Mouse (Mus musculus) heart, postnatal 0 days (tissue): Measurements from ENCODE around the gene Urb2. TPM values are rescaled to one million over a fixed set of nuclear protein-coding genes. Genes with fewer than 3 reads are reported as not detected.
"Not testable (repeated sequence)": the region's sequence is repeated elsewhere in the genome, so short reads cannot be mapped to it uniquely, and the experiment has no call there.

ENCODE experiments used
- ATAC-seq: fragments of 200-750 bp; cut with Nextera tagmentation; 2 replicates; pipeline ENCODE4 v1.8.0; 2017; ENCODE audit warnings: low read depth, moderate number of reproducible peaks, moderate library complexity; ENCODE audit not compliant: insufficient read depth
- DNase-seq: peaks from one replicate; pipeline ENCODE4 v3.0.0-alpha.2; 2016; ENCODE audit warnings: low spot score
- H3K27ac ChIP-seq: fragments of 300-500 bp; sonication (generic); 2 replicates; pipeline ENCODE4 v1.5.1; 2014; ENCODE audit warnings: low read depth, mild to moderate bottlenecking
- H3K27me3 ChIP-seq: fragments of 300-500 bp; sonication (generic); 2 replicates; pipeline ENCODE4 v1.6.1; 2014; ENCODE audit warnings: low read length, mixed read lengths; ENCODE audit not compliant: control insufficient read depth, insufficient read depth
- H3K36me3 ChIP-seq: fragments of 300-500 bp; sonication (generic); replicated peaks from 2 replicates; pipeline ENCODE4 v1.6.1; 2014; ENCODE audit warnings: low read length, mixed read lengths; ENCODE audit not compliant: control insufficient read depth, insufficient read depth
- H3K4me1 ChIP-seq: fragments of 300-500 bp; sonication (generic); 2 replicates; pipeline ENCODE4 v1.6.1; 2014; ENCODE audit warnings: antibody characterized with exemption; ENCODE audit not compliant: control insufficient read depth, insufficient read depth
- H3K4me2 ChIP-seq: fragments of 300-500 bp; sonication (generic); 2 replicates; pipeline ENCODE4 v1.6.1; 2014; ENCODE audit warnings: low read depth, mild to moderate bottlenecking, low read length, moderate library complexity
- H3K4me3 ChIP-seq: fragments of 300-500 bp; sonication (generic); 2 replicates; pipeline ENCODE4 v1.5.1; 2014; ENCODE audit warnings: low read depth, low read length
- H3K9ac ChIP-seq: fragments of 300-500 bp; sonication (generic); replicated peaks from 2 replicates; pipeline ENCODE4 v1.6.1; 2014; ENCODE audit warnings: low read depth, low read length, mixed read lengths
- H3K9me3 ChIP-seq: fragments of 300-500 bp; sonication (generic); replicated peaks from 2 replicates; pipeline ENCODE4 v1.6.1; 2016; ENCODE audit warnings: low read length; ENCODE audit not compliant: control insufficient read depth
- CTCF ChIP-seq: IDR thresholded peaks from 2 replicates; pipeline ENCODE4 v1.5.1; 2016; ENCODE audit warnings: antibody characterized with exemption, control low read depth, low read depth
- EP300 ChIP-seq: IDR thresholded peaks from 2 replicates; pipeline ENCODE4 v1.6.1; 2016; ENCODE audit warnings: antibody characterized with exemption, low read depth
- WGBS: fragments of 180-500 bp; shearing (Covaris S2); extraction: QIAGEN DNeasy Blood & Tissue Kit; methylation state at CpG from one replicate; pipeline ENCODE4 v1.1.7; 2014; 5-methylcytosine and 5-hydroxymethylcytosine counted together
- polyA plus RNA-seq: library from polyadenylated mRNA; unstranded; fragments of >200 nt; fragmentation: Nextera tagmentation; extraction: Ambion mirVana; gene quantifications from 2 replicates; pipeline ENCODE4 v1.2.1, GENCODE M21; 2015
- total RNA-seq: library from RNA; depleted of rRNA; stranded (reverse); fragments of >200 nt; gene quantifications from 2 replicates; pipeline ENCODE4 v1.2.3, GENCODE M21; 2014; ENCODE audit warnings: low replicate concordance

Gene Urb2
- total and polyA plus RNA-seq, 2 experiments from 2014 or later, result 0.97 to 9.8 TPM

DNA sequence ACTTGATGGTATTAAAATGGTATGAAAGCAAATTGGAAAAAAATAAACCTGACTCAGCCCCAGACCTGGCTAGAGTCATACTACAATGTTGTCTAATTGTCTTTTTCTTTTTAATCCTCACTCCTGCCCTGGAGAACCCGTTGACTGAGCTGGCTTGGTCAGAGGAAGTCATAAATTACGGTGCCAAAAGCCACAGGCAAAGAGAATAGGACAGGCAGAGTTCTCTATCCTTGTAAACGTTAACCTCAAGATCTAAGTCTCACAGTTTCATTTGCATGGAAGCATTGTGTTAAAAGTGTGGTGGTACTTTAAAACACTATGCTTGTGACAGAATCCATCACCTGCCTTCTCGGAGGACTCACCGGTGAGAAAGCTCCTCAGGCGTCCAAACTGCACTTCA is 13.5 kb upstream of the Urb2 start:
- WGBS, result 84% methylated on average over 6 of the region's 6 CpGs
- Histone ChIP-seq H3K4me3 (no peak overlapping the region), H3K27ac (no peak overlapping the region), H3K4me2 (no peak overlapping the region), H3K4me1 (peaks cover 5% of the 10 kb centered on the region), H3K36me3 (peaks cover 71% of the 10 kb centered on the region), H3K9me3 (no peaks in the 10 kb centered on the region), H3K27me3 (no peaks in the 10 kb centered on the region), H3K9ac (no peak overlapping the region)
- DNase-seq (no peak), ATAC-seq (no peak)
- TF ChIP-seq EP300 (no peak), CTCF (no peak)

DNA sequence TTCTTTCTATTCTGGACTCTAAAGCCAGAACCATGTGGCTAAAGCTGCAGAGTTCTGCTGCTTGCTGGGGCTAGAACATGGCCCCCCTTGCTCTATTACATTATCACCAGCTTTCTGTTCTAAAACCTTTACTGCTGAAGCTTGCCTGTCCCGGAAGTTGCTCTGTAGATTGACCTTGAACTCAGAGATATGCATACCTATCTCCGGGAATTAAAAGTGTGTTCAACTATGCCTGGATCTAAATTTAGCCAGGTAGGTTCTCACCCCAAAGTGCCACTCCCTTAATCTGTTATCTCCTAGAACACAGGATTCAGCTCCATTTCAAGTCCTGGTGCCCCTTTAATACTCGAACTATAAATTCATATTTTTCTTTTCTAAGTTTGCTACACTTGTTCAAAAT is 9.7 kb upstream of the Urb2 start:
- whole genome bisulfite sequencing, result 33% methylated on average over 3 of the region's 3 CpGs
- no peak overlapping the region for H3K4me2 ChIP-seq
- DNase-seq, result peak; percentile 42
- no peaks in the 10 kb centered on the region for H3K9me3 ChIP-seq
- H3K4me1 ChIP-seq, result peaks cover 5% of the 10 kb centered on the region
- peak overlapping the region; percentile 36 for H3K27ac ChIP-seq
- H3K4me3 ChIP-seq, result no peak overlapping the region
- H3K9ac ChIP-seq, result no peak overlapping the region
- TF ChIP-seq EP300, result no peak
- no peak for TF ChIP-seq CTCF
- peak; percentile 60; the same call in 1 of the 2 replicates for ATAC-seq
- peaks cover 34% of the 10 kb centered on the region for H3K36me3 ChIP-seq
- H3K27me3 ChIP-seq, result no peaks in the 10 kb centered on the region

DNA sequence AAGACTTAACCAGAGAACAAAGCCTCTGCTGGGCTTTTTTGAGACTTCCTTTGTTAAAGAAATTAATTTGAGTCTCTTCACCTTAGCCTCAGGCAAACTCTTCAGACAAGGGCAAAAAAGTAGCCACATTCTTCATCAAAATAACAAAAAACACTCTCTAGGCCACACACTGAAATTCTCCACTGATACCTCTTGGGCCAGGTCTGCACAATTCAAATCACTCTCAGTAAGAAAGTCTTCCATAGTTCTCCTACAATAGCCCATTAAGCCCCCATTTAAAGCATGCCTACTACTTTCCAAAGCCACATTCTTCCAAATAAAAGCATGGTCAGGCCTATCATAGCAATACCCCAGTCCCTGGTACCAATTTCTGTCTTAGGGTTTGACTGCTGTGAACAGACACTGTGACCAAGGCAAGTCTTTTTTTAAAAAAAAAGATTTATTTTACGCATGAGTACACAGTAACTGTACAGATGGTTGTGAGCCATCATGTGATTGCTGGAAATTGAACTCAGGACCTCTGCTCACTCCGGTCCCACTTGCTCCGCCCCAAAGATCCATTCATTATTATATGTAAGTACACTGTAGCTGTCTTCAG is 9.2 kb upstream of the Urb2 start:
- Histone ChIP-seq H3K36me3 (peaks cover 29% of the 10 kb centered on the region), H3K27me3 (no peaks in the 10 kb centered on the region), H3K4me2 (no peak overlapping the region), H3K9me3 (no peaks in the 10 kb centered on the region), H3K4me1 (peaks cover 5% of the 10 kb centered on the region), H3K27ac (peak overlapping the region; percentile 36), H3K9ac (no peak overlapping the region), H3K4me3 (no peak overlapping the region)
- no peak for DNase-seq
- no peak for ATAC-seq
- TF ChIP-seq EP300 (no peak), CTCF (no peak)
- 98% methylated on average over 3 of the region's 3 CpGs for WGBS

- not testable (repeated sequence) for H3K27ac ChIP-seq, H3K9ac ChIP-seq, ATAC-seq, H3K36me3 ChIP-seq, H3K27me3 ChIP-seq, H3K9me3 ChIP-seq, H3K4me3 ChIP-seq, DNase-seq, H3K4me2 ChIP-seq
- 95% methylated on average over 7 of the region's 7 CpGs for WGBS
- peaks cover 17% of the 10 kb centered on the region for H3K4me1 ChIP-seq
These were observed 7.0 kb upstream of the Urb2 start for GRCm38 (mm10) chr8:124014299-124014698.

- DNase-seq, result no peak
- Histone ChIP-seq H3K27me3 (no peaks in the 10 kb centered on the region), H3K4me1 (peaks cover 21% of the 10 kb centered on the region), H3K4me3 (no peak overlapping the region), H3K27ac (no peak overlapping the region), H3K36me3 (0 out of 2 replicates have a peak, but pooled peaks cover 3% of the 10 kb centered on the region), H3K9me3 (no peaks in the 10 kb centered on the region), H3K9ac (no peak overlapping the region), H3K4me2 (no peak overlapping the region)
- ATAC-seq, result no peak
- TF ChIP-seq EP300 (no peak), CTCF (no peak)
- 81% methylated on average over 3 of the region's 3 CpGs for WGBS
These were observed 6.6 kb upstream of the Urb2 start for GRCm38 (mm10) chr8:124014751-124015150.

- no peaks in the 10 kb centered on the region for H3K9me3 ChIP-seq
- no peaks in the 10 kb centered on the region for H3K27me3 ChIP-seq
- peaks cover 9% of the 10 kb centered on the region for H3K36me3 ChIP-seq
- ATAC-seq (no peak), DNase-seq (peak; percentile 15)
- peaks cover 29% of the 10 kb centered on the region for H3K4me1 ChIP-seq
- TF ChIP-seq CTCF, result no peak
- no peak for TF ChIP-seq EP300
- H3K27ac ChIP-seq, result 0 out of 2 replicates have a peak overlapping the region, but pooled peaks have one; percentile 11
- peak overlapping the region; percentile 95 for H3K4me2 ChIP-seq
- 24% methylated on average over 13 of the region's 13 CpGs for WGBS
- H3K4me3 ChIP-seq, result peak overlapping the region; percentile 92
- 0 out of 2 replicates have a peak overlapping the region, but pooled peaks have one; percentile 81 for H3K9ac ChIP-seq
These were observed 1.5 kb upstream of the Urb2 start for GRCm38 (mm10) chr8:124019782-124020181.
